Mouse (Mus musculus) neural tube, embryonic 15.5 days (tissue): ENCODE measurements around the gene Lpar5. TPM values are rescaled to one million over a fixed set of nuclear protein-coding genes. Genes with fewer than 3 reads are reported as not detected.

ENCODE experiments used
- ATAC-seq: fragments of 200-750 bp; cut with Nextera tagmentation; 2 replicates; pipeline ENCODE4 v1.8.0; 2017; ENCODE audit warnings: mild to moderate bottlenecking, moderate TSS enrichment, moderate library complexity; ENCODE audit not compliant: low FRiP score
- H3K27ac ChIP-seq: fragments of 300-500 bp; sonication (generic); replicated peaks from 2 replicates; pipeline ENCODE4 v1.5.1; 2015; ENCODE audit warnings: mild to moderate bottlenecking, inconsistent platforms
- H3K27me3 ChIP-seq: fragments of 300-500 bp; sonication (generic); replicated peaks from 2 replicates; pipeline ENCODE4 v1.6.1; 2015; ENCODE audit warnings: inconsistent platforms
- H3K36me3 ChIP-seq: fragments of 300-500 bp; sonication (generic); 2 replicates; pipeline ENCODE4 v1.6.1; 2015; ENCODE audit warnings: inconsistent platforms
- H3K4me1 ChIP-seq: fragments of 300-500 bp; sonication (generic); 2 replicates; pipeline ENCODE4 v1.6.1; 2015; ENCODE audit warnings: inconsistent platforms
- H3K4me2 ChIP-seq: fragments of 300-500 bp; sonication (generic); 2 replicates; pipeline ENCODE4 v1.6.1; 2015; ENCODE audit warnings: inconsistent platforms, mild to moderate bottlenecking, moderate library complexity
- H3K4me3 ChIP-seq: fragments of 300-500 bp; sonication (generic); replicated peaks from 2 replicates; pipeline ENCODE4 v1.5.1; 2015; ENCODE audit warnings: mild to moderate bottlenecking, inconsistent platforms
- H3K9ac ChIP-seq: fragments of 300-500 bp; sonication (generic); replicated peaks from 2 replicates; pipeline ENCODE4 v1.6.1; 2015; ENCODE audit warnings: mild to moderate bottlenecking, inconsistent platforms
- H3K9me3 ChIP-seq: fragments of 300-500 bp; sonication (generic); replicated peaks from 2 replicates; pipeline ENCODE4 v1.6.1; 2016; ENCODE audit warnings: inconsistent platforms
- WGBS: fragments of 180-500 bp; shearing (Covaris S2); methylation state at CpG from one replicate; pipeline ENCODE4 v1.1.7; 2015; ENCODE audit warnings: mixed read lengths; 5-methylcytosine and 5-hydroxymethylcytosine counted together
- polyA plus RNA-seq: library from polyadenylated mRNA; unstranded; fragments of >200 nt; fragmentation: Nextera tagmentation; extraction: Ambion mirVana; gene quantifications from 2 replicates; pipeline ENCODE4 v1.2.1, GENCODE M21; 2015

Gene Lpar5
- polyA plus RNA-seq, 1 experiment from 2014 or later: 1.0 TPM

DNA sequence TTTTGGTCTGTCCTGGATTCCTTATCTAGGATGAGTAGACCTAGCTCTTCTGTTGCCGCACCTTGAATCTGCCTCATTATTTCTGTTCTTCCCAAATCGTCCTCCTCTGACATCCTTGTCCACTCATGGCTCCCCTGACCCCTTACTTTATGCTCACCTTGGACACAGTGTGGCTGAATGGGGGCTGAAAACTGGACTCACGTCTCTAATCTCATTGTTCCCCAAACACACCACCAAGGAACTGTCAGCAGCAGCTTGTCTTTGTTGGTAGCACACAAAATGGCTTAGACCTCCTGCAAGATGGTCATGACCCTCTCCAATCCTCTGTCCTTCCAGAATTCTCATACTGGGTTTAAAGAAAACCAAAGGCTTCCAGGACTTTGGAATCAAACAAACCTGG lies 20.2 kb downstream of the Lpar5 start:
- no peaks in the 10 kb centered on the region for H3K36me3 ChIP-seq
- H3K9me3 ChIP-seq: no peaks in the 10 kb centered on the region
- no peak overlapping the region for H3K4me3 ChIP-seq
- peaks cover 31% of the 10 kb centered on the region for H3K4me1 ChIP-seq
- H3K4me2 ChIP-seq: no peak overlapping the region
- no peaks in the 10 kb centered on the region for H3K27me3 ChIP-seq
- no peak for ATAC-seq
- 80% methylated on average over 3 of the region's 3 CpGs for WGBS
- H3K9ac ChIP-seq: no peak overlapping the region
- peak overlapping the region; percentile 90 for H3K27ac ChIP-seq

DNA sequence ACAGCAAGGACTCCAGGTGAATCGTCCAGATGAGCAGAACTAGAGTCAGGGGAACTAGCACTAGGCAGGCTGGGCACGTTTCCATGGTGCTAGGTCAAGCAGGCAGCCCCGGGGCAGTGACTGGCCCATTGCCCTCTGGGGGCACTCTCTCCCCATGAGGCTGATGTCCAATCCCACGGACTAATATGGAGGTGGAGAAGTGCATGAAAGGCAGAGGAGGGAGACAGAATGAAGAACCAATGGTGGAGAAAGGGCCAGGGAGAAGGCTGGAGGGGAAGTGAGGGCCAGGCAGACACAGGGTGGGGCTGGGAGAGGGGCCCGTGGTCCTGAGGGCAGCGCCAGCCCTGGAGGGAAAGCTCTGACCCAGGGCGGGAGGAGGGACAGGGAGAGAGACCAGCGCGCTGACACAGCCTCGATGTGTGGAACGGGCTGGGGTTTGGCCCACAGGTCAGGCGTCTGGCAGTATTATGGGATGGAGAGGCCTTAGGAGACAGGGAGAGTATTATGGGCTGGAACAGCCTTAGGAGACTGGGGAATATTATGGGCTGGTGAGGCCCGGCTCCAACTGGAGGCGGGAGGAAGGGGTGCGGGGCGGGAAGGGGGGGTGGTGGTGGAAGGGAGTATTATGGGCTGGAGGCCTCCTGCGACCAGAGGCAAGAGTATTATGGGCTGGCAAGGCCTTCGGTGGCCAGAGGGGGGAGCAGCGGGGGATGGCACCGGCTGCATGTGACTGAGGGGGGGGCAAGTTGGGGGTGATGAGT lies 21.0 kb downstream of the Lpar5 start:
- H3K4me1 ChIP-seq: peaks cover 31% of the 10 kb centered on the region
- peak overlapping the region; percentile 53 for H3K4me2 ChIP-seq
- peak overlapping the region; percentile 90 for H3K27ac ChIP-seq
- no peak overlapping the region for H3K4me3 ChIP-seq
- no peaks in the 10 kb centered on the region for H3K36me3 ChIP-seq
- 2% methylated on average over 20 of the region's 20 CpGs for WGBS
- peak; percentile 83 for ATAC-seq
- no peaks in the 10 kb centered on the region for H3K9me3 ChIP-seq
- no peaks in the 10 kb centered on the region for H3K27me3 ChIP-seq
- H3K9ac ChIP-seq: 0 out of 2 replicates have a peak overlapping the region, but pooled peaks have one; percentile 18

DNA sequence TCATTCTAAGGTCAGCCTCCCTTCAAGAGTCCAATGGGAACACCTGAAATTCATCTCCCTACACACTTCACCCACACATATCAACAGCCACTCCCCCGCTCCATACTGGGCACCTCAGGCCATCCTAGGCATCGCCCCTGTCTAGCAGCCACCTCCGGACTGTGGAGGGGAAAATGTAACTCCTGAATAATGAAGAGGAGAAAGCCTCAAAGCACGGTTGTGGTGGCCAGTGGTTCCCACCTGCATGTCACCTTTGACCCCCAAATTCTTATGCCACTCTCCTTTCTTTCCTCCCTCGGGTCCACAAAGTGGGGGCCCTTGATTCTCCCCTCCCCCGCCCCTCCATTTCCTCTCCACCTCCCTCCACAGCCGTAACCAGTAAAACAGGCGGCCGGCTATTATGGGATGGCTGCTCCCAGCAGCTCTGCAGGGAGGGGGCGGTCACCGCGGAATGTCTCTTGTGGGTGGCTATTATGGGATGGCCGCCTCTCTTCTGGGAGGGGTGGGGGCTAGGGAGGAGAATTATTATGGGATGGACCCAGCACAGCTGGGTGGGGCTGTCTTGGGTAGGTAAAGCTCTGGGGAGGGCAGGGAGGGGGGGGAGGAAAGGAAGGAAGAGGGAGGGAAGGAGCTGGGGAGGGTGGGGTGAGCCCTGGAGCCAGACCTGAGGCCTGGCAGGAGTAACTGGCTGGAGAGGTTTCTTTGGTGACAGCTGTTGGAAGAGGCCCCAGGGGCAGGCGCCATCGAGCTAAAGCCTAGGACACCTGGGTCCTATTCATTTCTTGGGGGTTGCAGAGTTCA lies 22.0 kb downstream of the Lpar5 start:
- peak overlapping the region; percentile 53 for H3K4me2 ChIP-seq
- peak overlapping the region; percentile 90 for H3K27ac ChIP-seq
- ATAC-seq: peak; percentile 76
- H3K4me1 ChIP-seq: peaks cover 27% of the 10 kb centered on the region
- H3K9me3 ChIP-seq: no peaks in the 10 kb centered on the region
- no peaks in the 10 kb centered on the region for H3K36me3 ChIP-seq
- WGBS: under 1% methylated on average over 15 of the region's 15 CpGs
- peak overlapping the region; percentile 13; the same call in 1 of the 2 replicates for H3K4me3 ChIP-seq
- peak overlapping the region; percentile 40; the same call in 1 of the 2 replicates for H3K9ac ChIP-seq
- H3K27me3 ChIP-seq: no peaks in the 10 kb centered on the region

DNA sequence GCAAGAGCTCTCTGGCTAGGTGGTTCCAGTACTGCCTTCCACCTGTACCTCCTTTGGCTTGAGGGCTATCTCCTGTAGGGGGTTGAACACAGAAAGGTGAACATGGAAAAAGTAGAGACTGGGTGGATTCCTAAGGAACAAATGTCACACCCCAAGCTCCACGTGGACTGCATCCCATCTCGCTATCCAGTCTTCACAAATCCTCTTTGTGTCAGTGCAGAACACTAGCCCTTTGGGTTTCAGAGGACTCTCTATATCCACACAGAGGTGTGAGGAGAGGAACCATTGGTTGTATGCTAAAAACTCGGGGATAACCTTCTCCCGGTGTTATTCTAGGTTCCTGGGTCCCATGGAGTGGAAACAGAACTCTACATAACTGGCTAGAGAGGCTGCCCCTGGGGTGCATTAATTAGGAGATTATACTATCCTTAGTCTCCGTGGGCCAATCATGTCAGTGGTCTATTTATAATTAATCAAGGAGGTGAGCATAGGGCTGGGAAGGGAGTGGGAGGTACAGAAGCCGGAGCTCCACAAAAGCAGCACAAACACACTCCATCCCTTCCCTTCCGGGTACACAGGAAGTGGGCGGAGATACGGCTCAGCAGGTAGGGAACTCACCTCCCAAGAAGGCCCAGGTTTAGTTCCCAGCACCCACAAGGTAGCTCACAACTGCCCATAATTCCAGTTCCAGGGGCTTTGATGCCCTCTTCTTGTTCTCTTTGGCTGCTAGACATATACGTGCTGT lies 22.8 kb downstream of the Lpar5 start:
- no peaks in the 10 kb centered on the region for H3K27me3 ChIP-seq
- peaks cover 31% of the 10 kb centered on the region for H3K4me1 ChIP-seq
- no peak for ATAC-seq
- H3K4me2 ChIP-seq: peak overlapping the region; percentile 53
- H3K9ac ChIP-seq: 0 out of 2 replicates have a peak overlapping the region, but pooled peaks have one; percentile 23
- peak overlapping the region; percentile 90 for H3K27ac ChIP-seq
- WGBS: 45% methylated on average over 10 of the region's 10 CpGs
- H3K4me3 ChIP-seq: no peak overlapping the region
- no peaks in the 10 kb centered on the region for H3K36me3 ChIP-seq
- H3K9me3 ChIP-seq: no peaks in the 10 kb centered on the region

DNA sequence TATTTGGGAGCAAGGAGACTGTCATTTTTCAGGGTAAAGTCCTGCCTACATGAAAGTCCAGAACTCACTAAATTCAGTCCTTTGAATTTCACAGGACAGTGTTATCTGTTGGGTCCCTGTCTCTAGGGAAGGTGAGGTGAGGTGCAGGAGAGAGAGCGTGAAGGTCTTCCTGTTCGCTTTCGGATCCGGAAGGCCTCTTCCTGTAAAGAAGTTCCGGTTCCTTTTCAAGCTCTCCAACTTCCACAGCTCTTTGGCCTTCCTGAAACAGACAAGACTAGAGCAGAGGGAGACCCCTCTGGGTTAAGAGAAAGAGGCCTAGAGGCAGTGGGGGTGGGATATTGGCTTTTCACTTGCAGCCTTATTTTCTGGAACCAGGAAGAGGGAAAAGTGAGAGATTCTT lies 24.7 kb downstream of the Lpar5 start:
- Histone ChIP-seq H3K27me3 (no peaks in the 10 kb centered on the region), H3K4me2 (no peak overlapping the region), H3K4me3 (no peak overlapping the region), H3K27ac (no peak overlapping the region), H3K9me3 (no peaks in the 10 kb centered on the region), H3K36me3 (no peaks in the 10 kb centered on the region), H3K4me1 (peaks cover 36% of the 10 kb centered on the region), H3K9ac (no peak overlapping the region)
- 87% methylated on average over 5 of the region's 5 CpGs for WGBS
- no peak for ATAC-seq

DNA sequence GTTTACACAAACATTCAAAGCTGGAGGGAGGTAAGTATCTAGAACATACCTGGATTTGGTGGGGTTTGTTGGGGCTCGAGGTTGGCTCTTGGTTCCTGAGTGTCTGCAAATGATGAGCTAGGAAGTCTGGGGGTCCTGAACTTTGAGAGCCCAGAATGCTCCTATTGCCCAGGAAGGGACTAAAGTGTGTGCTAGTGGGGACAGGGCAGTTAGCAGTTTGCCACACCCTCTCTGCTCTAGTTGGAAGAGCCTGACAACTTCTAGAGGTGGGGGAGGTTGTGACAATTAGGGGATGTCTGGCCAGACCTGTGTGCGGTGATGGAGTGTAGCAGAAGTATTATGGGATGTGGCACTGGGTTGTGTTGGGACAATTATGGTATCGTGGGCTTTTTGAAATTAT lies 27.1 kb downstream of the Lpar5 start:
- 49% methylated on average over 3 of the region's 3 CpGs for WGBS
- Histone ChIP-seq H3K4me1 (peaks cover 44% of the 10 kb centered on the region), H3K4me3 (no peak overlapping the region), H3K36me3 (no peaks in the 10 kb centered on the region), H3K9ac (no peak overlapping the region), H3K9me3 (no peaks in the 10 kb centered on the region), H3K27me3 (no peaks in the 10 kb centered on the region), H3K27ac (peak overlapping the region; percentile 94), H3K4me2 (no peak overlapping the region; the same call in 1 of the 2 replicates)
- no peak for ATAC-seq

DNA sequence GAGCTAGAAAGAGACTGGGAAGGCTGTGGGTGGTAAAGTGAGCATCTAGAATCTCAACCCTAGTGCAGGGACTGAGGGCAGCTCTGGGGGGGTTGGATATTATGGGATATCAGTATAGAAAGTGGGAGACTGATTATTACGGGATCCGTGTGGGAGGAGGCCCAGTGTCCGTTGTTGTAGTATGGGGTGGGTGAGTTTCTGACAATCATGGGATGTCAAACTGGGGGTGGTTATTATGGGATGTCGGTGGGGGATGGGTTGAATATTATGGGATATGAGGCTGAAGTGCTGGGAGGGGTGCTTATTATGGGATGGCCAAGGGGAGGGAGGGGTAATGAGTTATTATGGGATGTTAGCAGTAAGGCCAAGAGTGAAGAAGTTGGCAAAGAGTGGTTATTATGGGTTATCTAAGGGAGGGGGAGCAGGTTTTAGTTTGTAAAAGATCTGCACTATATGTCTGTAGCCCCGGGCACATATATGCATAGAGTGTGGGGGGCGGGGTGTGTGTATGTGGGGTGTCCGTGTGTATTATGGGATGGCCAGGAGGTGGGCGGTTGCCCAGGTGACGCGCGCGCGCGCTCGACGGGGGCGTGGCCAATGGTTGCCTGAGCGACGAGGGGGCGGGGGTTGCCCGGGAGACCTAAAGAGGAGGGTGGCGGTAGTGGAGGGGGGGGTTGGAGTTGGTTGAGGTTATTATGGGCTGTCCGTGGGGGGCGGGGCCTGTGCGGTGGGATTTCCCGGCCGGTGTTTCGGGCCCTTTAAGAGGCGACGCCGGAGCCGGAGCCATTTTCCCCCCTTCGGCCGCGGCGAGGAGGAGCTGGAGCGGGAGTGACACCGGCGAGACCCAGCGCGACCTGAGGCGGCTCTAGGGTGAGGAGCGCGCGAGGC lies 27.9 kb downstream of the Lpar5 start, which contains the start of gene Chd4:
Gene Chd4, plus strand, starts transcription at position 591 of the 888 bp plus-strand sequence.
- Histone ChIP-seq H3K4me1 (peaks cover 44% of the 10 kb centered on the region), H3K27me3 (no peaks in the 10 kb centered on the region), H3K4me3 (peak within 1 kb of the TSS; percentile 89), H3K4me2 (peak within 1 kb of the TSS; percentile 88), H3K27ac (peak within 1 kb of the TSS; percentile 94), H3K36me3 (peaks cover 7% of the 10 kb centered on the region), H3K9ac (peak within 1 kb of the TSS; percentile 89), H3K9me3 (no peaks in the 10 kb centered on the region)
- peak; percentile 84 for ATAC-seq
- 3% methylated on average over 34 of the region's 45 CpGs for WGBS

DNA sequence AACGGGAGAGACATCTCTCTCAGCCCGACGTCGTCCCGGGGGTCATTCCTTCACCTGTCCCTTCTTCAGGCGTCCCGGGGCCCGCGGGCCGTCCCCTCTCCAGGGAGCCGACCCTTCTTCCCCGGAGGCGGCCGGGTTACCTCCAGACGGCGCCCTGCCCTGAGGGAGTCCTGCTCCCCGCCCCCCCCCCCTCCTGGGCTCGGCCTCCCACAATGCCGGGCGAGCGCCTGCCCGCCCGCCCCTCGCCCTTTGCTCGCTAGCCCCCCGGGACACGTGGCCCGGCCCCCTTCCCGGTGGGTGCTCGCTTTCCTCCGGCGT lies 28.5 kb downstream of the Lpar5 start:
- Histone ChIP-seq H3K27ac (peak overlapping the region; percentile 94), H3K36me3 (peaks cover 13% of the 10 kb centered on the region), H3K4me2 (peak overlapping the region; percentile 88), H3K4me3 (peak overlapping the region; percentile 89), H3K9ac (peak overlapping the region; percentile 89), H3K9me3 (no peaks in the 10 kb centered on the region), H3K27me3 (no peaks in the 10 kb centered on the region), H3K4me1 (peaks cover 42% of the 10 kb centered on the region)
- ATAC-seq: peak; percentile 22; the same call in 1 of the 2 replicates
- under 1% methylated on average over 15 of the region's 32 CpGs for WGBS

DNA sequence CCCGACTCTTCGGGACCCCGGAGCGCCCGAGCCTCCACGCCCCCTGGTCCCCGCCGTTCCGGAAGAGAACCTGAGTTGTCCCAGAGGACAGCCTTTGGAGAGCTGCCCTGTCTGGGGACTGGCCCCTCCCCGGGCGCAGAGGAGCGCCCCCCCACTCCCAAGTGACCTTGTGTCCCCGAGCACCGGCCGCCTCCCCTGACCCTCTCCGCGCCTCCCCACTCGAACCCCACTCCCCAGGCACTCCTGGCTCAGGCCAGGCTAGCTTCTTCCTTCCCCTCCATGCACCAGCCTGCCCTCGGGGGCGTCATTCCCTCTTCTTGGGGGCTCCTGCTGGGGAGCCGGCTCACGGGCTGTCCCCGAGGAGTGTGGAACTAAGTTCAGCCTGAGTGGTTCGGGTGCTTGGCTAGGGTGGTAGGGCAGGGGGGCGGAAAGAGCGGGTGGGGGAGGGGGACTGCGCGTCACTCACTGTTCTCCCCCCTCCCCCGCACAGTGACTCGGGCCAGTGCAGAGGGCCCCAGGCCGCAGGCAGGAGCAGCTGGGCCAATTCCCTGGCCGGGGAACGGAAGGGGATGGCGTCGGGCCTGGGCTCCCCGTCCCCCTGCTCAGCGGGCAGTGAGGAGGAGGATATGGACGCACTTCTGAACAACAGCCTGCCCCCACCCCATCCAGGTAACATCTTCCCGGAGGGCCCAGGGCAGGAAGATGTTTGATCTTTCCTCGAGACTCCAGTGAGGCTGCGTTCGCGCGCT lies 29.1 kb downstream of the Lpar5 start:
- Histone ChIP-seq H3K9me3 (no peaks in the 10 kb centered on the region), H3K27ac (peak overlapping the region; percentile 94), H3K27me3 (no peaks in the 10 kb centered on the region), H3K4me1 (peaks cover 42% of the 10 kb centered on the region), H3K4me3 (peak overlapping the region; percentile 89), H3K9ac (peak overlapping the region; percentile 89), H3K4me2 (peak overlapping the region; percentile 88), H3K36me3 (peaks cover 18% of the 10 kb centered on the region)
- WGBS: 1% methylated on average over 41 of the region's 44 CpGs
- ATAC-seq: peak; percentile 46

DNA sequence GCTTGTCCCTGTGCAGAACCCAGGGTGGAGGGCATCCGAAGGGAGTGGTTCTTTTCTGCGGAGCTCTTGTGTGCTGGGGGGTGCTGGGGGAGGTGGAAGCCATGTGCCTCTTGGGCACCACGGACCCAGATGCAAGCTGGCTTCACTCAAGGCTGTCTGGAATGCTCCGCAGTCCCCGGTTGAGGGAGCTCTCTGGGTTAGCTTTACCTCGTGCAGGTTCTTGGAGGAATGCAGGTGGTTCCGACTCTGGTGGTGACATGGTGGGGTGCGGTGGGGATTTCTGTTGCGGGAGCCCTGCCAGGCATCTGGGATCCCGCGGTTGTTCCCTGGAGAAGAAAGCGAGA lies 29.6 kb downstream of the Lpar5 start:
- WGBS: 1% methylated on average over 12 of the region's 12 CpGs
- Histone ChIP-seq H3K27me3 (no peaks in the 10 kb centered on the region), H3K4me1 (peaks cover 42% of the 10 kb centered on the region), H3K4me2 (peak overlapping the region; percentile 88), H3K27ac (peak overlapping the region; percentile 94), H3K4me3 (peak overlapping the region; percentile 89), H3K9ac (peak overlapping the region; percentile 89), H3K9me3 (no peaks in the 10 kb centered on the region), H3K36me3 (peaks cover 23% of the 10 kb centered on the region)
- ATAC-seq: peak; percentile 4; the same call in 1 of the 2 replicates
